Mouse (Mus musculus) kidney, postnatal 36 days (tissue): ENCODE results near the gene Calr4.

Experiments
- DNase-seq, 2 experiments: peaks; one replicate each; pipeline ENCODE4 v3.0.0; 2021 to 2022; ENCODE audit warnings: mixed read lengths in 2 of 2

Gene Calr4

GRCm38 (mm10) chr4:109279689-109280458 lies 45.6 kb downstream of the Calr4 start, which contains the start of gene Eps15:
TSS of gene Eps15 (plus strand) at chr4:109280268.
- peak; percentile 95 to 98 for DNase-seq

GRCm38 (mm10) chr4:109280459-109281160 lies 46.3 kb downstream of the Calr4 start:
- peak; percentile 24 to 62 for DNase-seq

- no peak for DNase-seq
Measured at GRCm38 (mm10) chr4:109281161-109281560, 46.9 kb downstream of the Calr4 start.

- DNase-seq, result no peak
Measured at GRCm38 (mm10) chr4:109281946-109282345, 47.7 kb downstream of the Calr4 start.

GRCm38 (mm10) chr4:109294629-109295028 lies 60.3 kb downstream of the Calr4 start:
- no peak for DNase-seq

- DNase-seq, result no peak
Measured at GRCm38 (mm10) chr4:109296510-109296909, 62.2 kb downstream of the Calr4 start.

- DNase-seq, result no peak
Measured at GRCm38 (mm10) chr4:109299136-109299535, 64.9 kb downstream of the Calr4 start.
